Comparison of ENCODE assay signal across 8 mouse cellular contexts in genomic region chr2:92388891-92389641, GRCm38 (mm10). TPM values are rescaled to one million over a fixed set of nuclear protein-coding genes. Genes with fewer than 3 reads are reported as not detected.
A peak's percentile ranks its signal among the peaks of the same experiment; 100 is the strongest.
DNase-seq lines count a peak whose midpoint lies in the region; ATAC-seq and TF ChIP-seq lines count a peak whose summit lies in the region.

No protein-coding gene starts in this region.

- peak overlapping the region; percentile 71 for H3K9ac ChIP-seq in forebrain, postnatal 0 days
- H3K9ac ChIP-seq in liver, postnatal 0 days (replicated peaks) = peak overlapping the region; percentile 42; the same call in 1 of the 2 replicates

- intact Hi-C loops in heart, postnatal 36 days (cut with DNase I) = no loop called here

- peak; percentile 26; the same call in 1 of the 2 replicates for TF ChIP-seq CTCF in forebrain, postnatal 0 days (IDR thresholded peaks at IDR 0.05; ENCODE audit: low read depth)
- TF ChIP-seq CTCF in liver, postnatal 0 days (IDR thresholded peaks at IDR 0.05; ENCODE audit: low read depth) = no peak

- ATAC-seq in forebrain, postnatal 0 days = peak; percentile 92
- peak; percentile 47 for ATAC-seq in liver, postnatal 0 days

- peaks cover 29% of the 10 kb centered on the region for H3K4me1 ChIP-seq in forebrain, postnatal 0 days (ENCODE audit: insufficient read depth)
- H3K4me1 ChIP-seq in liver, postnatal 0 days (ENCODE audit: insufficient read depth) = peaks cover 15% of the 10 kb centered on the region; the same call in 1 of the 2 replicates

- 2% methylated on average over 58 of the region's 62 CpGs for WGBS in forebrain, postnatal 0 days
- WGBS in liver, postnatal 0 days (ENCODE audit: insufficient replicate concordance) = 3% methylated on average over 55 of the region's 62 CpGs

- H3K36me3 ChIP-seq in forebrain, postnatal 0 days (ENCODE audit: insufficient read depth) = peaks cover 36% of the 10 kb centered on the region
- no peaks in the 10 kb centered on the region for H3K36me3 ChIP-seq in liver, postnatal 0 days (replicated peaks; ENCODE audit: insufficient read depth, low read length)

- H3K4me3 ChIP-seq in forebrain, postnatal 0 days (ENCODE audit: low read depth, low read length) = peak overlapping the region; percentile 53
- H3K4me3 ChIP-seq in liver, postnatal 0 days (ENCODE audit: low read depth, low read length) = peak overlapping the region; percentile 41

- no peak for TF ChIP-seq EP300 in liver, postnatal 0 days (IDR thresholded peaks at IDR 0.05; ENCODE audit: low read depth)

- DNase-seq in ES-CJ7 (ENCODE audit: low read depth, low spot score) = peak; percentile 96
- DNase-seq in cerebellum, adult 11-12 months = peak; percentile 94
- DNase-seq in forebrain, postnatal 0 days = peak; percentile 95
- DNase-seq in heart, postnatal 36 days = peak; percentile 70 to 82
- DNase-seq in layer of hippocampus, adult 18-20 months (ENCODE audit: low spot score in 2 of 2) = peak; percentile 93 to 95
- peak; percentile 71 for DNase-seq in liver, postnatal 0 days
- peak; percentile 80 for DNase-seq in ovary, postnatal 10 days (ENCODE audit: low spot score)
- DNase-seq in thymus, postnatal 36 days = peak; percentile 51 to 59

- H3K4me2 ChIP-seq in forebrain, postnatal 0 days (ENCODE audit: low read depth) = peak overlapping the region; percentile 87
- peak overlapping the region; percentile 62 for H3K4me2 ChIP-seq in liver, postnatal 0 days (ENCODE audit: low read depth, low read length)

- H3K27me3 ChIP-seq in forebrain, postnatal 0 days (ENCODE audit: insufficient read depth, low read length) = no peaks in the 10 kb centered on the region
- H3K27me3 ChIP-seq in liver, postnatal 0 days (ENCODE audit: insufficient read depth, low read length) = peaks cover 44% of the 10 kb centered on the region

- peak overlapping the region; percentile 89 for H3K27ac ChIP-seq in forebrain, postnatal 0 days (ENCODE audit: low read depth, low read length)
- H3K27ac ChIP-seq in liver, postnatal 0 days (ENCODE audit: low read depth) = no peak overlapping the region

- H3K9me3 ChIP-seq in forebrain, postnatal 0 days (ENCODE audit: low read length) = no peaks in the 10 kb centered on the region
- no peaks in the 10 kb centered on the region for H3K9me3 ChIP-seq in liver, postnatal 0 days (ENCODE audit: low read length)

RNA-seq across cellular contexts. Expression of gene 1700029I15Rik, which starts 6.7 kb away (rescaled TPM):
- total RNA-seq in forebrain, postnatal 0 days (2014; rRNA removed) = 2.3 and 2.6 TPM in 2 replicates
- polyA plus RNA-seq in forebrain, postnatal 0 days (2015; fragmentation: Nextera tagmentation; extraction: Ambion mirVana) = 2.4 and 3.1 TPM in 2 replicates
- total RNA-seq in heart, postnatal 36 days (2021) = 1 to 10 TPM; 1.7 TPM
- 1 to 10 TPM; 3.7 to 6.2 TPM for total RNA-seq in layer of hippocampus, adult 18-20 months (2021)
- 1.9 and 2.1 TPM in 2 replicates for polyA plus RNA-seq in liver, postnatal 0 days (2015; fragmentation: Nextera tagmentation; extraction: Ambion mirVana)

RNA-seq across cellular contexts. Expression of gene Mapk8ip1, which starts 12.0 kb away (rescaled TPM):
- 223 and 225 TPM in 2 replicates for total RNA-seq in forebrain, postnatal 0 days (2014; rRNA removed)
- polyA plus RNA-seq in forebrain, postnatal 0 days (2015; fragmentation: Nextera tagmentation; extraction: Ambion mirVana) = 129 and 150 TPM in 2 replicates
- 1 to 10 TPM; 4.6 to 4.8 TPM for total RNA-seq in heart, postnatal 36 days (2021)
- 100 to 1,000 TPM; 350 to 365 TPM for total RNA-seq in layer of hippocampus, adult 18-20 months (2021)
- polyA plus RNA-seq in liver, postnatal 0 days (2015; fragmentation: Nextera tagmentation; extraction: Ambion mirVana) = 2.6 and 2.8 TPM in 2 replicates

RNA-seq across cellular contexts. Expression of gene Large2, which starts 14.4 kb away (rescaled TPM):
- 0.10 and 1.8 TPM in 2 replicates for total RNA-seq in forebrain, postnatal 0 days (2014; rRNA removed)
- 1.1 and 1.5 TPM in 2 replicates for polyA plus RNA-seq in forebrain, postnatal 0 days (2015; fragmentation: Nextera tagmentation; extraction: Ambion mirVana)
- not detected for total RNA-seq in heart, postnatal 36 days (2021)
- total RNA-seq in layer of hippocampus, adult 18-20 months (2021) = under 1 TPM; 0.20 to 0.86 TPM
- polyA plus RNA-seq in liver, postnatal 0 days (2015; fragmentation: Nextera tagmentation; extraction: Ambion mirVana) = 2.7 and 3.5 TPM in 2 replicates

RNA-seq across cellular contexts. Expression of gene Pex16, which starts 14.6 kb away (rescaled TPM):
- total RNA-seq in forebrain, postnatal 0 days (2014; rRNA removed) = 33.5 and 41.1 TPM in 2 replicates
- 53.2 and 53.7 TPM in 2 replicates for polyA plus RNA-seq in forebrain, postnatal 0 days (2015; fragmentation: Nextera tagmentation; extraction: Ambion mirVana)
- 10 to 100 TPM; 25.8 to 28.9 TPM for total RNA-seq in heart, postnatal 36 days (2021)
- 10 to 100 TPM; 31.7 to 32.8 TPM for total RNA-seq in layer of hippocampus, adult 18-20 months (2021)
- 90.6 and 95.6 TPM in 2 replicates for polyA plus RNA-seq in liver, postnatal 0 days (2015; fragmentation: Nextera tagmentation; extraction: Ambion mirVana)

RNA-seq across cellular contexts. Expression of gene Cry2, which starts 44.8 kb away (rescaled TPM):
- total RNA-seq in forebrain, postnatal 0 days (2014; rRNA removed) = 26.5 and 36.7 TPM in 2 replicates
- polyA plus RNA-seq in forebrain, postnatal 0 days (2015; fragmentation: Nextera tagmentation; extraction: Ambion mirVana) = 28.5 and 43.2 TPM in 2 replicates
- 10 to 100 TPM; 21.8 to 33.4 TPM for total RNA-seq in heart, postnatal 36 days (2021)
- 100 to 1,000 TPM in 1 of 2 experiments, 10 to 100 TPM in 1; 99.0 to 111 TPM for total RNA-seq in layer of hippocampus, adult 18-20 months (2021)
- polyA plus RNA-seq in liver, postnatal 0 days (2015; fragmentation: Nextera tagmentation; extraction: Ambion mirVana) = 9.6 and 11.9 TPM in 2 replicates

Comparison
In these comparisons a context has a peak if more than half of its experiments do, and no peak if none do; other contexts are left out.
1. RNA of gene Mapk8ip1, which starts 12.0 kb away (total RNA-seq): 350 to 365 TPM in layer of hippocampus, adult 18-20 months and 223 to 225 TPM in forebrain, postnatal 0 days; 4.6 to 4.8 TPM in heart, postnatal 36 days; every median in the first group is over 10 times any median in the second.
2. Peak in every context shown above with its lines, with median percentiles within 50 percentile points of each other: DNase-seq.